Mouse (Mus musculus): Measurements from ENCODE around the gene Wfdc17.

Gene Wfdc17

GRCm38 (mm10) chr11:83703705-83704104, at the start of gene Wfdc17:
Gene Wfdc17 (plus strand): TSS chr11:83703991.
- DNase-seq (ENCODE audit: low spot score) = no peak

GRCm38 (mm10) chr11:83654606-83655005, 49.2 kb upstream of the Wfdc17 start:
- DNase-seq (ENCODE audit: low spot score) = no peak

- DNase-seq (ENCODE audit: low spot score) = no peak
Measured at GRCm38 (mm10) chr11:83657508-83657907, 46.3 kb upstream of the Wfdc17 start.

DNA sequence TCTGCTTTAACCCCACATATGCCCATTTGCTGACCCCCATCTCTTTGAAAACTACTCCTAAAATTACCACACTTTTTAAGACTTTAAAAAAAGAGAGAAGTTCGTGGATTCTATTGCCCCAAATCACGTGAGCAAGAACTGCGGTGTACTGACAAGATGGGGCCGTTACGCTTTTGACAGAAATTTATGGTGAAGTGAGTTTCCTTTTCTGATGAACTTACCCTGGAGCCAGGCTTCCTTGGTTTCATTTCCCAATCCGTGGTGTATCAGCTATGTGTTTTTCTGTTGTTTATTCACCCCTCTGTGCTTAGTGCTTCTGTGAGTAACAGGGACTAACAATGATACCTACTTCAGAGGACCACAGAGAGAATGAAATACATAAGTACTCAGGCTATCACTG, 45.0 kb upstream of the Wfdc17 start:
- no peak for DNase-seq (ENCODE audit: low spot score)

DNA sequence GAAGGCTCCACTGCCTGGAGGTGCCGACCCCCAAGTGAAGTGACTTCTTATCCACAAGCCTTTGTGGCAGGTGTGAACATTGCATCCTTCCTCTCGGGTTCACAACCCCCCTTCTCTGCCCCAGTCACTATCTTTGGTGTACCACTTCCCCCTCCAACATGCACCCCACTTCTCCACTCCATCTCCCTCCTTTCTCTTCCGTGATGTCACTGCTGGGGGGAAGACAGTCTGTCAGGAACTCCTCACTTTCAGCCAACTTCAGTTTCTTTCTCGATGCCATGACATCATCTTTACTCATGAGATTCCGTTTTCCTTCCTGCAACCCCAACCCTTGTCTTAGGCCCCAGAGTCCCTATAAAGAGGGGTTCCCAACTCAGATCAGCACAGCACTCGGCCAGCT, 41.6 kb upstream of the Wfdc17 start, which contains the start of gene Ccl4:
Ccl4 (plus strand) TSS at position 381 of the 400 bp plus-strand sequence.
- DNase-seq (ENCODE audit: low spot score) = no peak

DNA sequence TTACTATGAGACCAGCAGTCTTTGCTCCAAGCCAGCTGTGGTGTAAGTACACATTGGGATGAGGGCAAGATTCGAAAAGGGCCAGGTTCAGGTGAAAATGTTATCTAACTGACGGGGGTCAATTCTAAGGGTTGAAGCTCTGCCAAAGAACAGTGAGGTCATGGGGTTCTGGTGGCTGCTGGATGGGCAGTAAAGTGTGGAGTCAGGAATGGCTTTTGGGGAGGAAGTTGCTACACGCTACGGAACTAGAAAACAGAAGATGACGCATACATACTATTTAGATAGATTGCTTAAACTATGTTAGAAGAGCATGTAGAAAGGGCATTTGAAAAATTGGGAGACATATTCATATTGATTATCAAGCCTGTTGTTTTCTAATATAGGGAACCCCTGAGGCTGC, 40.3 kb upstream of the Wfdc17 start:
- no peak for DNase-seq (ENCODE audit: low spot score)

GRCm38 (mm10) chr11:83671743-83672142, 32.0 kb upstream of the Wfdc17 start:
- DNase-seq (ENCODE audit: low spot score) = no peak

DNA sequence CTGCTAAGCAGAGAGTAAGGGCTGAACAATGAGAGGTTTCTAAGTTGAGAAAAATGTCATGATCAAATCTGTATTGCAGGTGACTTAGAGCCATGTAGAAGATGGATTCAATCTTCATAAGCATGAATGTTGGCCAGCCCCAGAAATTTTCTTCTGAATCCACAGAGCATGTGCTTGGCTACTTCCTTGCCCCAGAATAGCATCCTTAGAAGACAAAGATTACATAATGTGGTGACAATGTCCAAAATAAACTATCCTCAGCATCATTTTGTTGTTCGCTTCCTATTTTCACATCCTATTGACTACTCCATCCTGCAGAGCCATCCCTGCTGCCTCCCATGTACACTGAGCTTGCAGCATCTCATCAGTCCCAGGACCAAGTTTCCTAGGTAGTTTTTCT, 28.1 kb upstream of the Wfdc17 start:
- no peak for DNase-seq (ENCODE audit: low spot score)

DNA sequence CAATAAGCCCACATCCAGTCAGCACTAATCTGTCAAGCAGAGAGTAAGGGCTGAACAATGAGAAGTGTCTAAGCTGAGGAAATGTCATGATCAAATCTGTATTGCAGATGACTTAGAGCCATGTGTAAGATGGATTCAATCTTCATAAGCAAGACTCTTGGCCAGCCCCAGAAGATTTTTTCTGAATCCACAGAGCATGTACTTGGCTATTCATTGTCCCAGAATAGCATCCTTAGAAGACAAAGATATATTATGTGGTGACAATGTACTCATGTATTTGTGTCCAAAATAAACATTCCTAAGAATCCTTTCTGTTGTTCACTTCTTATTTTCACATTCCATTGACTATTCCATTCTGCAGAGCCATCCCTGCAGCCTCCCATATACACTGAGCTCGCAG, 13.9 kb upstream of the Wfdc17 start:
- DNase-seq (ENCODE audit: low spot score) = no peak

- DNase-seq (ENCODE audit: low spot score) = no peak
Measured at GRCm38 (mm10) chr11:83692008-83692407, 11.8 kb upstream of the Wfdc17 start.

DNA sequence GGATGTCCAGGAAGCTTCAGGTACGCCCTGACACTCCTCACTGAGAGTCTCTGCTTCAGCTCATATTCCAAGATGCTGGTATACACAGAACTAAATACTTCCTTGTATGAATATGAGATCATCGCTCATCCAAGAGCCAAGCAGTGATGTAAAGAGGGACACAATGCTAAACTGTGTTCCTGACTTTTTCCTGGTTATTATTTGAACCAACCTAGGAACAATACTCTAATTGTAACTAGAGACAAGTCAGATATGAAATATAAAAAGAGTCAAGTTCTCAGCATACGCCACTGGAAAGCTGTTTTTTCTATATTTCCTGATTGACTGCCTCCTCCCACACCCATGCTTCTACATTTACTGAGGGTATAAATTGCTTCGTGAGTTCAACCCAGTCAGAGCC, 4.9 kb downstream of the Wfdc17 start, which contains the start of gene Wfdc18:
Wfdc18 (plus strand) TSS at position 301 of the 400 bp plus-strand sequence.
- no peak for DNase-seq (ENCODE audit: low spot score)

DNA sequence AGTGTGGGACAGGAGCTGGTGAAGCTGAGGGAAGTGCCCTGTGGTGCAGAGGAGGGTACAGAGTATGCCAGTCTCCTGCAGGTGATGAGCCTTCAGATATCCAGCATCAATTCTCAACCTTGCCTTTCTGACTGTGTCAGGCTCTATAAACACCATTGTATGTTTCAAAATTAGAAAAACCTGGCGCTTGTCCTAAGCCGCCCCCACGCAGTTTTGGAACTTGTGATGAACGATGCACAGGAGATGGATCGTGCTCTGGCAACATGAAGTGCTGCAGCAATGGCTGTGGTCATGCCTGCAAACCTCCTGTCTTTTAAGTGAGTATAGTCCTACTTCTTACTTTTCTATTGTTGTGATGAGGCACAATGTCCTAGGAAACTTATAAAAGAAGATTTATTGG, 5.9 kb downstream of the Wfdc17 start:
- no peak for DNase-seq (ENCODE audit: low spot score)

GRCm38 (mm10) chr11:83712671-83713070, 8.9 kb downstream of the Wfdc17 start:
- no peak for DNase-seq (ENCODE audit: low spot score)

GRCm38 (mm10) chr11:83713925-83714324, 10.1 kb downstream of the Wfdc17 start:
- DNase-seq (ENCODE audit: low spot score) = no peak

- DNase-seq (ENCODE audit: low spot score) = no peak
Measured at GRCm38 (mm10) chr11:83717042-83717665, 13.4 kb downstream of the Wfdc17 start.

GRCm38 (mm10) chr11:83720766-83721165, 17.0 kb downstream of the Wfdc17 start:
- no peak for DNase-seq (ENCODE audit: low spot score)

- DNase-seq (ENCODE audit: low spot score) = peak; percentile 9
Measured at GRCm38 (mm10) chr11:83728757-83729432, 25.1 kb downstream of the Wfdc17 start.

- no peak for DNase-seq (ENCODE audit: low spot score)
Measured at GRCm38 (mm10) chr11:83731116-83731515, 27.3 kb downstream of the Wfdc17 start.

GRCm38 (mm10) chr11:83733071-83733640, 29.4 kb downstream of the Wfdc17 start:
- no peak for DNase-seq (ENCODE audit: low spot score)

DNA sequence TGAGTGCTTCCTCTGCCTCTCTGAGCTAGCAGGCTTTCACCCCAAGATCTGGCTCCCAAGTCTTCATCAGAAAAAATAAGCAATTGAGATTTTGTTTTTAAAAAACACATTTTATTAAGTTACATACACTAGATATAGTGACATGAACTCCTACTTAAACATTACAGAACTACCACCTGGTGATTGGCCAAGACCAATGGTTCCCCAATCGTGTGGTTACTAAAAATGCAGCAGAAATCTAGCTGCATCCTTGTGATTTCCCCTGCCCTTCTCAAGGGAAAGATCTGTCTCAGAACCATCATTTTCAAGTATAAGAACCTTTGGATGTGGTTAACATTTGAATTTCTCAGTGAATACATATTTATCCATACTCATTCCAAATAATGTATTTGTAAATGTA, 30.4 kb downstream of the Wfdc17 start:
- no peak for DNase-seq (ENCODE audit: low spot score)

DNA sequence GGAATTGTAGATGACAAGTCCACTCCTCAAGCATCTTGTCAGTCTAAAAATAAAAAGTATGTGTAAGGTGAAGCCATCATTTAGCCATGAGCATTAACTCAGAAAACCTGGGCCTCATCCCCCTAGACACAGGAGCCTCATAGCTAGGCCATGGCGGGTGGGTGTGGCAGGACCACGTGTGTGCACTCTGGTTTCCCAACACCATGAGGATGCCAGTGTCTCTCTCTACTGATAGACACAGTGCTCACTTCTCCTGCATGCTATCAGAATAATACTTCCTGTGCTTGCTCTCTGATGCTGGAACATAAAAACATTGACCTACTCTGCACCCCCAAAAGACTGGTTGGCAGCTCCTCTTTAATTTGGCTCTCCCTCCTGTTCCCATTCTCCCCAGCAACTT, 32.1 kb downstream of the Wfdc17 start:
- DNase-seq (ENCODE audit: low spot score) = no peak

- DNase-seq (ENCODE audit: low spot score) = no peak
Measured at GRCm38 (mm10) chr11:83737109-83737558, 33.3 kb downstream of the Wfdc17 start.

- peak; percentile 86 for DNase-seq (ENCODE audit: low spot score)
Measured at GRCm38 (mm10) chr11:83739241-83739640, 35.5 kb downstream of the Wfdc17 start.
